Mouse (Mus musculus) NIH3T3 (cell line): ENCODE measurements around the gene Fv1.
A peak's percentile ranks its signal among the peaks of the same experiment; 100 is the strongest.

Experiments used
- DNase-seq: peaks from one replicate; pipeline ENCODE4 v3.0.0-alpha.2; 2012; ENCODE audit warnings: low read depth

The Fv1 gene

GRCm38 (mm10) chr4:147886158-147886557, 17.4 kb downstream of the Fv1 start:
- DNase-seq, result no peak

- no peak for DNase-seq
Measured at GRCm38 (mm10) chr4:147887277-147887676, 18.5 kb downstream of the Fv1 start.

GRCm38 (mm10) chr4:147888237-147888636, 19.5 kb downstream of the Fv1 start:
- no peak for DNase-seq

- DNase-seq, result no peak
Measured at GRCm38 (mm10) chr4:147890341-147890740, 21.6 kb downstream of the Fv1 start.

- no peak for DNase-seq
Measured at GRCm38 (mm10) chr4:147895815-147896330, 27.1 kb downstream of the Fv1 start.

- no peak for DNase-seq
Measured at GRCm38 (mm10) chr4:147896411-147896810, 27.6 kb downstream of the Fv1 start.

- DNase-seq, result no peak
Measured at GRCm38 (mm10) chr4:147897348-147897747, 28.6 kb downstream of the Fv1 start.

GRCm38 (mm10) chr4:147900452-147900851, 31.7 kb downstream of the Fv1 start:
- no peak for DNase-seq

- no peak for DNase-seq
Measured at GRCm38 (mm10) chr4:147902906-147903500, 34.2 kb downstream of the Fv1 start.

- DNase-seq, result no peak
Measured at GRCm38 (mm10) chr4:147903601-147904000, 34.8 kb downstream of the Fv1 start.

GRCm38 (mm10) chr4:147904313-147905089, 35.7 kb downstream of the Fv1 start, which contains the start of gene Mfn2:
Gene Mfn2, minus strand, starts transcription at chr4:147904704.
- DNase-seq, result peak; percentile 88

- no peak for DNase-seq
Measured at GRCm38 (mm10) chr4:147905090-147905659, 36.4 kb downstream of the Fv1 start.

- peak; percentile 88 for DNase-seq
Measured at GRCm38 (mm10) chr4:147906230-147906629, 37.5 kb downstream of the Fv1 start.

- DNase-seq, result no peak
Measured at GRCm38 (mm10) chr4:147909486-147909885, 40.7 kb downstream of the Fv1 start.

GRCm38 (mm10) chr4:147918459-147919121, 49.8 kb downstream of the Fv1 start:
- peak; percentile 77 for DNase-seq
